Mouse (Mus musculus): Measurements from ENCODE around the gene Elp4. TPM values are rescaled to one million over a fixed set of nuclear protein-coding genes. Genes with fewer than 3 reads are reported as not detected.

Gene Elp4
- polyA plus RNA-seq, 1 experiment from 2014 or later = 40.9 TPM

DNA sequence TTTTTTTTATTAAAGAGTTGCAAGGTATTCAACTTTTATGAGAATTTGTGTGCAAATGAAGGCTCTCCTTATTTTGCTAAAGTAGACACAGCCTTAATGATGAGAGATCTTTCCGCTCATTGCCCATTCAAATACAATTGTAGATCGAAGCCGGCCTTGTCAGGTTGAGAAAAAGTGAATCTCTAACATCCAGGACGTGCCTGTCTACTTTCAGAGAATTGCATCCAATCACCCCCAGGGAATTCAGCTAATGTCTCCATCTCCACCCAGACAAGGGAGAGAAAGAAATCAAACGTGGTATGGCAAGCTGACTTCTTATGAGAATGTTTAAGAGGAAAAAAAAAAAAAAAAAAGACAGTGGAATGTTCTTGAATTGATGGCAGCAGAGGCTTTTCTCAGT lies 239.4 kb downstream of the Elp4 start:
- H3K4me2 ChIP-seq = no peak overlapping the region
- H3K9me3 ChIP-seq (replicated peaks) = no peaks in the 10 kb centered on the region
- peaks cover 100% of the 10 kb centered on the region for H3K27me3 ChIP-seq
- H3K9ac ChIP-seq = no peak overlapping the region
- WGBS = 7% methylated on average over 5 of the region's 5 CpGs
- peaks cover 45% of the 10 kb centered on the region for H3K4me1 ChIP-seq
- no peak overlapping the region for H3K27ac ChIP-seq
- H3K36me3 ChIP-seq = no peaks in the 10 kb centered on the region
- no peak for ATAC-seq (replicated peaks; ENCODE audit: low FRiP score)
- H3K4me3 ChIP-seq (replicated peaks) = no peak overlapping the region

DNA sequence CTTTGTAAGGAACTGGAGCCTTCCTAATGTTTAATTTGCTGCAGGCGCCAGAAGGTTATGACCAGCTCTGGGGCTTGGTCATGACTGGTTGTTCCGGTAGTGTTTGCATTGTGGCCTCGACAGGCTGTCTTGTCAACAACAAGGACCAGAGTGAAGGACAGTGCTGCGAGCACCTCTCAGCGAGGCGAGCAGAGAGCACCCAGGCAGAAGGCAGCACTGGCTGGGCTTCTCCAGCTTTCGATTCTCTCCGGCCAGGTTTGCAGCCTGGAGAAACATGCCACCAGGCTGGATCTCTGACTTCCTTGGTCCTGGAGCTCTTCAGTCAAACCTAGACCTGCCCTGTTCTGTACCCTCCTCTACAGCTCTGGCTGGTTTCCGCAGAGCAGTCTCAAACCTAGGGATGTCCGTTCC lies 241.3 kb downstream of the Elp4 start:
- no peak for ATAC-seq (replicated peaks; ENCODE audit: low FRiP score)
- Histone ChIP-seq H3K27ac (no peak overlapping the region), H3K36me3 (no peaks in the 10 kb centered on the region), H3K4me2 (no peak overlapping the region), H3K27me3 (peaks cover 100% of the 10 kb centered on the region), H3K9me3 (replicated peaks) (no peaks in the 10 kb centered on the region), H3K9ac (no peak overlapping the region), H3K4me3 (replicated peaks) (no peak overlapping the region), H3K4me1 (peaks cover 34% of the 10 kb centered on the region)
- WGBS = 1% methylated on average over 10 of the region's 10 CpGs

- Histone ChIP-seq H3K4me3 (replicated peaks) (no peak overlapping the region), H3K9me3 (replicated peaks) (no peaks in the 10 kb centered on the region), H3K4me1 (peaks cover 30% of the 10 kb centered on the region), H3K36me3 (no peaks in the 10 kb centered on the region), H3K9ac (no peak overlapping the region), H3K27ac (no peak overlapping the region), H3K27me3 (peaks cover 99% of the 10 kb centered on the region), H3K4me2 (no peak overlapping the region)
- 3% methylated on average over 7 of the region's 7 CpGs for WGBS
- ATAC-seq (replicated peaks; ENCODE audit: low FRiP score) = no peak
Measured at GRCm38 (mm10) chr2:105662606-105663005, 241.8 kb downstream of the Elp4 start.

GRCm38 (mm10) chr2:105662121-105662520 lies 242.2 kb downstream of the Elp4 start:
- Histone ChIP-seq H3K9ac (no peak overlapping the region), H3K4me2 (no peak overlapping the region), H3K27me3 (peaks cover 99% of the 10 kb centered on the region), H3K36me3 (no peaks in the 10 kb centered on the region), H3K9me3 (replicated peaks) (no peaks in the 10 kb centered on the region), H3K4me1 (peaks cover 25% of the 10 kb centered on the region), H3K27ac (no peak overlapping the region), H3K4me3 (replicated peaks) (no peak overlapping the region)
- WGBS = 2% methylated on average over 16 of the region's 16 CpGs
- no peak for ATAC-seq (replicated peaks; ENCODE audit: low FRiP score)

- Histone ChIP-seq H3K36me3 (no peaks in the 10 kb centered on the region), H3K4me1 (peaks cover 21% of the 10 kb centered on the region), H3K4me2 (no peak overlapping the region), H3K27me3 (peaks cover 99% of the 10 kb centered on the region), H3K9me3 (replicated peaks) (no peaks in the 10 kb centered on the region), H3K4me3 (replicated peaks) (no peak overlapping the region), H3K27ac (no peak overlapping the region), H3K9ac (no peak overlapping the region)
- no peak for ATAC-seq (replicated peaks; ENCODE audit: low FRiP score)
- WGBS = under 1% methylated on average over 18 of the region's 18 CpGs
Measured at GRCm38 (mm10) chr2:105661623-105662066, 242.7 kb downstream of the Elp4 start.

DNA sequence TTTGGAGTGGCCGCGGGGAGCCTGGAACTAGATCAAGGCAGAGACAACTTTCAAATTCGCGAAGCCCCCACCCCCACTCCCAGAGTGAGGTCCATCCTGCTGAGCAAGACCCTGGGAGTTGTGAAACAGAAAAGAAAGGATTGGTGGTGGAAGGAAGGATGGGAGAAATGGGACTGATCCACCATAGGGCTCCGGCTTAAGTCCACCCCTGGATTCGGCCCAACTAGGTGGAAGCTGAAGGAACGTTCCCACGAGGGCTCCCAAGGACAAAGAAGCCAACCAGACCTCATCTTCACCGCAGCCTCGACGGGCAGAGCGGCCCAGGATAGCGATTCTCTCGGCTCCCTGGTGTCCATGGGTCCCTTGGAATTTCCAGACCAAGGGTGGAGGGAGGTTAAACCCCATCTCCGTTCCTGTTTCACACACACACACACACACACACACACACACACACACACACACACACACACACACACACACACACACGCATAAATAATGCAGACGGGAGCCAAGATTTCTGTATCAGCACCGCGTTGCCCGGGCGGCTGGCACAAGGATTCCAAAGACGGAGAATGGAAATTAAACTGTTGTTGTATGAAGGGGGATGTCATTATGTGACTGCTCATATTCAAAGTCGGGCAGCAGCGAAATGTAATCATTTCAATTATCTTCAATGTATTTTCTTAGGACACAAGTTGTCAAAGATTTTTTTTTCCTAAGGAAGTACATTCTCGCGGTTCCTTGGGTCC lies 243.3 kb downstream of the Elp4 start:
- peaks cover 16% of the 10 kb centered on the region for H3K4me1 ChIP-seq
- H3K27me3 ChIP-seq = peaks cover 98% of the 10 kb centered on the region
- H3K9me3 ChIP-seq (replicated peaks) = no peaks in the 10 kb centered on the region
- no peak overlapping the region for H3K4me2 ChIP-seq
- H3K9ac ChIP-seq = no peak overlapping the region
- no peak; the same call in 1 of the 2 replicates for ATAC-seq (replicated peaks; ENCODE audit: low FRiP score)
- H3K27ac ChIP-seq = no peak overlapping the region
- H3K4me3 ChIP-seq (replicated peaks) = no peak overlapping the region
- under 1% methylated on average over 26 of the region's 26 CpGs for WGBS
- no peaks in the 10 kb centered on the region for H3K36me3 ChIP-seq

GRCm38 (mm10) chr2:105659926-105660873 lies 244.2 kb downstream of the Elp4 start:
- 2% methylated on average over 41 of the region's 41 CpGs for WGBS
- Histone ChIP-seq H3K9ac (no peak overlapping the region), H3K4me3 (replicated peaks) (no peak overlapping the region), H3K4me1 (peaks cover 16% of the 10 kb centered on the region), H3K9me3 (replicated peaks) (no peaks in the 10 kb centered on the region), H3K4me2 (peak overlapping the region; percentile 30), H3K27me3 (peaks cover 97% of the 10 kb centered on the region), H3K36me3 (no peaks in the 10 kb centered on the region), H3K27ac (no peak overlapping the region)
- no peak; the same call in 1 of the 2 replicates for ATAC-seq (replicated peaks; ENCODE audit: low FRiP score)

- no peak overlapping the region for H3K4me2 ChIP-seq
- no peak overlapping the region for H3K4me3 ChIP-seq (replicated peaks)
- H3K27me3 ChIP-seq = peaks cover 97% of the 10 kb centered on the region
- 5% methylated on average over 9 of the region's 9 CpGs for WGBS
- H3K9me3 ChIP-seq (replicated peaks) = no peaks in the 10 kb centered on the region
- no peak for ATAC-seq (replicated peaks; ENCODE audit: low FRiP score)
- no peaks in the 10 kb centered on the region for H3K36me3 ChIP-seq
- H3K4me1 ChIP-seq = peaks cover 16% of the 10 kb centered on the region
- no peak overlapping the region for H3K9ac ChIP-seq
- H3K27ac ChIP-seq = no peak overlapping the region
Measured at GRCm38 (mm10) chr2:105659350-105659749, 245.0 kb downstream of the Elp4 start.

- Histone ChIP-seq H3K4me2 (no peak overlapping the region), H3K4me1 (peaks cover 14% of the 10 kb centered on the region), H3K9ac (no peak overlapping the region), H3K36me3 (no peaks in the 10 kb centered on the region), H3K27ac (no peak overlapping the region), H3K9me3 (replicated peaks) (no peaks in the 10 kb centered on the region), H3K27me3 (peaks cover 96% of the 10 kb centered on the region), H3K4me3 (replicated peaks) (no peak overlapping the region)
- WGBS = 71% methylated on average over 8 of the region's 8 CpGs
- ATAC-seq (replicated peaks; ENCODE audit: low FRiP score) = no peak; the same call in 1 of the 2 replicates
Measured at GRCm38 (mm10) chr2:105656456-105656855, 247.9 kb downstream of the Elp4 start.

Other genes starting within 250 kb of the Elp4 start
- gene Pax6, start 235.7 kb downstream of the Elp4 start, polyA plus RNA-seq (2015; fragmentation: Nextera tagmentation; extraction: Ambion mirVana) = 0.18 and 0.19 TPM in 2 replicates
- 125 and 140 TPM in 2 replicates for gene Immp1l, start 74 bp upstream of the Elp4 start, polyA plus RNA-seq (2015; fragmentation: Nextera tagmentation; extraction: Ambion mirVana)
- gene Dnajc24, start 99.0 kb upstream of the Elp4 start, polyA plus RNA-seq (2015; fragmentation: Nextera tagmentation; extraction: Ambion mirVana) = 40.9 and 41.7 TPM in 2 replicates

All from kidney, embryonic 15.5 days (tissue).